Mouse (Mus musculus) kidney, embryonic 16.5 days (tissue): ENCODE measurements at regions not wholly inside any gene's neighbourhood (a gene's known extent, or its start where the extent isn't known, plus 50 kb on each side); places are given as distances from the start of the nearest gene placed in this dataset.

Experiments used
- ATAC-seq: fragments of 200-750 bp; cut with Nextera tagmentation; 2 replicates; pipeline ENCODE4 v1.8.0; 2017; ENCODE audit warnings: moderate TSS enrichment; ENCODE audit not compliant: low FRiP score, low TSS enrichment
- H3K27ac ChIP-seq: fragments of 300-500 bp; sonication (generic); 2 replicates; pipeline ENCODE4 v1.5.1; 2014; ENCODE audit warnings: low read length
- H3K27me3 ChIP-seq: fragments of 300-500 bp; sonication (generic); 2 replicates; pipeline ENCODE4 v1.6.1; 2014; ENCODE audit warnings: low read length, control low read depth, mixed read lengths; ENCODE audit not compliant: insufficient read depth
- H3K36me3 ChIP-seq: fragments of 300-500 bp; sonication (generic); 2 replicates; pipeline ENCODE4 v1.6.1; 2014; ENCODE audit warnings: low read length, control low read depth, mixed read lengths; ENCODE audit not compliant: insufficient read depth
- H3K4me1 ChIP-seq: fragments of 300-500 bp; sonication (generic); 2 replicates; pipeline ENCODE4 v1.6.1; 2014; ENCODE audit warnings: low read length, control low read depth, mixed read lengths; ENCODE audit not compliant: insufficient read depth
- H3K4me2 ChIP-seq: fragments of 300-500 bp; sonication (generic); replicated peaks from 2 replicates; pipeline ENCODE4 v1.6.1; 2014; ENCODE audit warnings: low read depth, low read length
- H3K4me3 ChIP-seq: fragments of 300-500 bp; sonication (generic); 2 replicates; pipeline ENCODE4 v1.5.1; 2014; ENCODE audit warnings: mild to moderate bottlenecking, low read length
- H3K9ac ChIP-seq: fragments of 300-500 bp; sonication (generic); replicated peaks from 2 replicates; pipeline ENCODE4 v1.6.1; 2014; ENCODE audit warnings: low read length
- H3K9me3 ChIP-seq: fragments of 300-500 bp; sonication (generic); 2 replicates; pipeline ENCODE4 v1.6.1; 2016; ENCODE audit warnings: low read length, control low read depth
- WGBS: fragments of 180-500 bp; shearing (Covaris S2); extraction: QIAGEN DNeasy Blood & Tissue Kit; methylation state at CpG from one replicate; pipeline ENCODE4 v1.1.7; 2014; 5-methylcytosine and 5-hydroxymethylcytosine counted together

DNA sequence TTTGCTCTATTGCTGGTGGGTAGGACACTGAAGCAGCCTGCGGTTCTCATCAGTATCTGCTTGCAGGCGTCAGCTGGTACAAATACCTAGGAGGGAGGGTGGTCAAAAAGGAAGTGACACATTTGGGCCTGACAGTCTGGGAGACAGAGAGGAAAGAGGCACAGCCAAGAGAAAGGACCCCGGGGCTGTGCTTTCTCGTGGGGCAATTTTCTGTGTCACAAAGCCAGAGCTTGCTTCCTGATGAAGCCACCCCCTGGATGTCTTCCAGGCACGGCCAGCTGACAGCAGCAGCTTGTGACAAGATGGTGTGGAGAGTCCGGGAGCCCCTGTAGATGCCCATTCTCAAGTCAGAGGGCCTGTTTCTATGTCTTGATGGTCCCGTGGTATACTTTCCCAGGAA, 1181.8 kb upstream of the A1bg start:
- 56% methylated on average over 7 of the region's 7 CpGs for WGBS

DNA sequence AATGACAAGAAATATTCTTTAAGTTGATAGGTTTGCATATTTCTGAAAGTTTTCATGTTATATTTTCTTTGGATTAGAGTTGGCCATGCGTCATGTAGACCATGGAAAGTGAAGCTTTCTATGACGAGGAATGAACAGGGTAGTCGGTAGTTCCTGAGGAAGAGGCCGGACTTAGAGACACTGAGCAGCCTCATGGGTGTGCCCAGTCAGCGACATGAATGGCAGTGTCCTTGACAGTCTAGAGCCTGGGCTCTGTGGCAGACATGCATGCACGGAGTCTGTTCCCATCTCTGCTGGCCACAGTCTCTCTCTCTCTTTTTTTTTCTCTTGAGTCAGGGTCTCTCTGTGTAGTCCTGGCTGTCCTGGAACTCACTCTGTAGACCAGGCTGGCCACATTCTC, 1176.9 kb upstream of the A1bg start:
- H3K9ac ChIP-seq: no peak overlapping the region
- no peak for ATAC-seq

More for the DNA sequence above, 1181.8 kb upstream of the A1bg start:
- Histone ChIP-seq H3K4me1 (peaks cover 26% of the 10 kb centered on the region), H3K9ac (no peak overlapping the region), H3K36me3 (0 out of 2 replicates have a peak, but pooled peaks cover 4% of the 10 kb centered on the region), H3K9me3 (peaks cover 8% of the 10 kb centered on the region; the same call in 1 of the 2 replicates), H3K4me2 (no peak overlapping the region), H3K27ac (no peak overlapping the region), H3K27me3 (no peaks in the 10 kb centered on the region), H3K4me3 (no peak overlapping the region)
- ATAC-seq: no peak

DNA sequence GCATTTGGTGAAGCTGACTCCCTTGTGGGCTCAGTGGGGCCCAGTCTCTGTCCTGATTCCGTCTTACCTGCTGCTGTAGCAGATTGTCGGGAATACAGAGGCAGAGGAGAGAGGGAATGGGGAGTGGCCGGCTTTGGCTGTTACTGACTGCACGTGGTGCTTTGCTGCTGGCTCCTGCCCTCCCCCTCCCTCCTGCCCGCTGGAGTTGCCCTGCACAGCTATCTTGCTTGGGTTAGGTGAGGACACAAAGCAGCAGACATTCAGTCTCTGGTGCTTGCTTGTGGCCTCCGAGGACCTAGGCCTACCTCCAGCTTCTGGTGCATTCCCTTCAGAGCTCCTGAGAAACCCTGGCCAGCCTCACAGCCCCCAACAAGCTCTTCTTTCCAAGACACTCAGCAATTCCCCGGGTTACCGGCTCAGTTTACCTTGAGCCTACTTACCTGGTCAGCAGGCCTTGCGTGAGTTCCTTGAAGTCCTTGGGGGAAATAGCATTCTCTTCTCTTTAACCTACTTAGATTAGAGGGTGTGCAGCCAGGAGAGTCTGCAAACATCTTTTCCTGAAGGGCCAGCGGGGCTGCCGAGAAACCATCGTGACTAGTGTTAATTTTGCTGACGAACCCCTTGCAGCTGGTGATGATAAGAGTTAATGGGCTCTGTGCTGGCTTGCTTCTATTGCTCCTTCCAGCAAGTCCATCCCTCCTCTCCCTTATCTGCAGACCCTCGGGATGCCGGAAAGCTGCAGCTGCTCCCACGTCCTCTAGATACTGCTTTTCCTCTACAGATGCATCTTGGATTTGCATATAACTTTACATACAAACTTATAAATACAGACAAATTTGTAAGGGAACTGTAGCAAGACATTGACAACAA, 1176.2 kb upstream of the A1bg start:
- H3K27ac ChIP-seq: no peak overlapping the region
- WGBS: 58% methylated on average over 16 of the region's 16 CpGs
- no peaks in the 10 kb centered on the region for H3K27me3 ChIP-seq
- no peak overlapping the region for H3K4me3 ChIP-seq
- no peak overlapping the region for H3K9ac ChIP-seq
- no peak overlapping the region for H3K4me2 ChIP-seq
- peaks cover 8% of the 10 kb centered on the region; the same call in 1 of the 2 replicates for H3K9me3 ChIP-seq
- 0 out of 2 replicates have a peak, but pooled peaks cover 8% of the 10 kb centered on the region for H3K4me1 ChIP-seq
- ATAC-seq: no peak; the same call in 1 of the 2 replicates
- 0 out of 2 replicates have a peak, but pooled peaks cover 4% of the 10 kb centered on the region for H3K36me3 ChIP-seq

More for the DNA sequence above, 1176.9 kb upstream of the A1bg start:
- H3K4me3 ChIP-seq: no peak overlapping the region
- H3K27me3 ChIP-seq: no peaks in the 10 kb centered on the region
- 0 out of 2 replicates have a peak, but pooled peaks cover 4% of the 10 kb centered on the region for H3K36me3 ChIP-seq
- no peak overlapping the region for H3K27ac ChIP-seq
- 0 out of 2 replicates have a peak, but pooled peaks cover 11% of the 10 kb centered on the region for H3K4me1 ChIP-seq
- 93% methylated on average over 6 of the region's 6 CpGs for WGBS
- H3K9me3 ChIP-seq: peaks cover 8% of the 10 kb centered on the region; the same call in 1 of the 2 replicates
- H3K4me2 ChIP-seq: no peak overlapping the region

DNA sequence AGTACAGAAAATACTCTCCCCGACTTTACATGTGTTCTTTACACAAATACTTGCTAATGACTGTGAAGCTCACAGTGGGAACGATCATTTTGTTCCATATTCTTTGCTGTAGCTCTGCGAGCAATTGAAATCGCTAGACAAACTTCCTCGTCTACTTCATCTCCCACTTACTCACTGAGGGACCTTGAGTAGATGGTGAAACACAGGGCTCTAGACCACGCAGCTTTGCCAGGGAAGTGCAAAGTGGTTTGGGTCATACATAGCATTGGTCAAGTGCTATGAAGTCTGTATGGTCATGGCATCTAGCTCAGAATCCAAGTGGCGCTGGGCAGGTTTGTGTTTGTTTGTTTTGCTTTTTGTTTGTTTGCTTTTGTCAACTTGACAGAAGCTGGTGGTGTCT, 1174.0 kb upstream of the A1bg start:
- Histone ChIP-seq H3K9ac (no peak overlapping the region), H3K36me3 (no peaks in the 10 kb centered on the region), H3K9me3 (no peaks in the 10 kb centered on the region), H3K4me3 (no peak overlapping the region), H3K27ac (no peak overlapping the region), H3K4me1 (peaks cover 28% of the 10 kb centered on the region), H3K27me3 (no peaks in the 10 kb centered on the region), H3K4me2 (no peak overlapping the region)
- WGBS: 90% methylated on average over 7 of the region's 7 CpGs
- no peak for ATAC-seq

DNA sequence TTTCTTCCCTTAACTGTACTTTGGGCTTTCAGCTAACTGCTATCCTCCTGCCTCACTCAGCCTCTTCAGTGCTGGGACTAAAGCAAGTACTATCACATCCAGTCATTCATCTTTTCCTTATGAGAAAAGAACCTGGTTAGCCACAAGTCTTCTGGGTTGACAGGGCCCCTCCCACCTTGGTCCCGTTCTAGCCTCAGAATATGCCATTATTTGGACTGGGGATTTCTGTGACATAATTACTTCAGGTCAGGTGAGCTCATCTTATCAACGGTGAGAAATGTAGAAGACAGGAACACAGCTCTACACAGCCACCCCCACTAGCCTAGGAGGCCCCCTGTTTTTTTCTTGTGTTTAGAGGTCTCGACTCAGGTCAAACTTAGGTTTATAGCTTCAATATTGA, 1172.4 kb upstream of the A1bg start:
- H3K9me3 ChIP-seq: no peaks in the 10 kb centered on the region
- no peak for ATAC-seq
- H3K4me1 ChIP-seq: peaks cover 28% of the 10 kb centered on the region
- H3K27ac ChIP-seq: no peak overlapping the region
- H3K27me3 ChIP-seq: no peaks in the 10 kb centered on the region
- H3K36me3 ChIP-seq: no peaks in the 10 kb centered on the region
- H3K4me3 ChIP-seq: no peak overlapping the region
- no peak overlapping the region for H3K9ac ChIP-seq
- no peak overlapping the region for H3K4me2 ChIP-seq
- WGBS: 82% methylated on average over 3 of the region's 3 CpGs

DNA sequence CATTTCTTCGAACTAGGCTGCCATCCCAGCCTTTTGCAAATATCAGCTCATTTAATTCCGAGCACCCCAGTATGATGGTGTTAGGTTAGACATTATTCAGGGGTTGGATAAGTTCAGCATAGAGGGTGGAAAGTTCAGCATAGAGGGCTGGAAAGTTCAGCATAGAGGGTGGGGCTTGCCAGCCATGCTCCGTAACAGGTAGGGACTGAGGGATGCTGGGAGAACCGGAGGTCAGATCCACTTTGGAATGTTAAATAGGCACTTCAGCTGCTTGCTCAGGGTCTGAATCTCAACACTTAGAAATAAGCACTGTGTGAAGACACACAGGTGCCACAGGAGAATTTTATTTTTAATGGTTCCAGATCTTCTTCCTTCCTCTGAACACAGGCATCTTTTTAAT, 1170.9 kb upstream of the A1bg start:
- H3K4me1 ChIP-seq: peaks cover 23% of the 10 kb centered on the region
- no peak overlapping the region for H3K4me2 ChIP-seq
- H3K27ac ChIP-seq: no peak overlapping the region
- H3K27me3 ChIP-seq: no peaks in the 10 kb centered on the region
- no peak for ATAC-seq
- H3K36me3 ChIP-seq: no peaks in the 10 kb centered on the region
- H3K9me3 ChIP-seq: no peaks in the 10 kb centered on the region
- no peak overlapping the region for H3K9ac ChIP-seq
- no peak overlapping the region for H3K4me3 ChIP-seq
- WGBS: 70% methylated on average over 4 of the region's 4 CpGs

DNA sequence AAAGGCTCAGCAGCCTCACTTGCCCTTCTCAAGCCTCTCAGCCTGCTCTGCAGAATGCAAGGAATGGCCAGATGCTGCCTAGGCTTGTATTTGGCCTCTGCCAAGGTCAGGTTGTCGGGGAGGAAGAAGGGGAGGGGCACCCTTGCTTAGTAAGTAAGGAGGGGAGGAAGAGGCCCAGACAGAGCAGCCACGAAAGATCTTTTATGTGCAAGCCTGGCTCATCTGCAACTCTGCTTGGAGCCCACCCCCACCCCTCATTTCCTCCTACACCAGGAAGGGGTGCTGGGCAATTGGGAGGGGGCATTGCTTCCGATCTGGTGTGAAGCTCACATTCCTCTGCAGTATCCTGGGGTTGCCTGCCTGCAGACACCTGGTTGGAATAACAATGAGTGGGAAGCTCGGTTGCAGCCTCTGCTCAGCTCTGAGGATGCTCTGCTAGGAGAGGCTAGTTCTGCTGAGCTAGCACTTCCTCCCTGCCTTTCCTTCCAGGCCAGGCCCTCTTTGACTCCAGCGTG, 1169.9 kb upstream of the A1bg start:
- H3K4me1 ChIP-seq: peaks cover 20% of the 10 kb centered on the region
- no peaks in the 10 kb centered on the region for H3K27me3 ChIP-seq
- H3K9ac ChIP-seq: no peak overlapping the region
- WGBS: 8% methylated on average over 5 of the region's 5 CpGs
- H3K4me2 ChIP-seq: no peak overlapping the region
- peak; percentile 83 for ATAC-seq
- peak overlapping the region; percentile 11; the same call in 1 of the 2 replicates for H3K27ac ChIP-seq
- no peak overlapping the region for H3K4me3 ChIP-seq
- H3K36me3 ChIP-seq: no peaks in the 10 kb centered on the region
- no peaks in the 10 kb centered on the region for H3K9me3 ChIP-seq

DNA sequence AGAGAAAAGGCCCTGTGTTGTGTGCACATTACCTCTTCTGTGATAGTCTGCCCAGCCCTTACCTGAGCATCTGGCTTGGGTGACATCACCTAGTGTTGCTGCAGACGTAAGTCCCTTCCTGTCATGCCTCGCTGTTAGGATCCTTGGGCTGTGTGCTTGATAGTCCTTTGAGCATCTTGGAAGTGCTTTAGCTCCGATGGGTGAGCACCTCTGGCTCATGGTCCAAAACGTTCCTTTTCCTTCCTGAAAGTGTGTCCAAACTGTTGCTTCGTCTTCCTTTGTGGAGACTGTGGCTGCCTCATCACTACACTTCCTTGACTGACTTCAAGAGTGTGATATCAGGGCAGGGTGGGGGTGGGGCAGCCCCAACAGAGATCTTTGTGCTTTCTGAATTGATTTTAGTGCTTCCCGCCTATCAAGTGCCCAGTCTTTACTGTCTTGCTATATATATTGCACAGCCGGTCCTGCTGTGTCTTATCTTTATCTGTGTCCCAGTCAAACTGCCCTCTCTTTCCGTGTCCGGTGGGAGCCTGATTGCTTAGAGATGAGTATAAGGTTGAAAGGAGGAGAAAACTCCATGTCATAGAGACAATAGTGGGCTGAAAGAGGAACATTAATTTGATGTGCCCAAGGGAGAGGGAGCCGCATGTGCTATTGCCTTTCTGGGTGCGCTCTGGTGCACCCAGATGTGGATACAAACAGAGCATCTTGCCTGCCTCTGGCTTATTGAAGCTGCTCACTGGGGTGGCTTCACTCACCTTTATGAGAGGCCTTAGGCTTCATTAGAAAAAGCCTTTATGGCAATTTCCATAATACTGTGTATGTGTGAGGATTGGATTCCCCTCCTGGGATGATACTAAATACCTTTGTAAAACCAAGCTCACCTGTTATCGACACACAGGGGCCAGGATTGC, 1169.2 kb upstream of the A1bg start:
- H3K9ac ChIP-seq: no peak overlapping the region
- 58% methylated on average over 12 of the region's 12 CpGs for WGBS
- no peak overlapping the region for H3K4me3 ChIP-seq
- H3K4me2 ChIP-seq: no peak overlapping the region
- H3K27me3 ChIP-seq: no peaks in the 10 kb centered on the region
- H3K27ac ChIP-seq: peak overlapping the region; percentile 11; the same call in 1 of the 2 replicates
- no peaks in the 10 kb centered on the region for H3K36me3 ChIP-seq
- H3K4me1 ChIP-seq: peaks cover 20% of the 10 kb centered on the region
- no peak for ATAC-seq
- H3K9me3 ChIP-seq: no peaks in the 10 kb centered on the region

DNA sequence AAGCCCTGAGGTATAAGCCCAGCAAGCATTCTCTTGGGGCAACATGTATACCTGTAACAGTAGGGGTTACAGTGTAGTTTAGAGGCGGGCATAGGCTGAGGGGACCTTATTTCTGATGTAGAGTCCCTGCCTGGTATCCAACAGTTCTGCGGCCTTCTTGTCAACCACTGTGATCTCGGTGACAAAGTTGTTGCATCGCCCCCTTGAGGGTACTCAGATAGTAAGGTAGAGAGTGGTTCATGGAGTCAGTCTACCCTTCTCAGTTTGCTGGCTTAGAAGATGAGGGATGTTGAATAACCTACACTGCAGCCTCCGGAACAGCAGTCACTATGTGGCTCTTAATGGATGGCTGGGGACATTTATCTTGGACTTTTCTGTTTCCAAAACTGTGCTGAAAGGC, 1168.3 kb upstream of the A1bg start:
- H3K36me3 ChIP-seq: no peaks in the 10 kb centered on the region
- no peak overlapping the region for H3K4me2 ChIP-seq
- H3K27ac ChIP-seq: no peak overlapping the region
- 95% methylated on average over 5 of the region's 5 CpGs for WGBS
- ATAC-seq: no peak
- H3K4me3 ChIP-seq: no peak overlapping the region
- no peaks in the 10 kb centered on the region for H3K9me3 ChIP-seq
- H3K4me1 ChIP-seq: peaks cover 20% of the 10 kb centered on the region
- no peaks in the 10 kb centered on the region for H3K27me3 ChIP-seq
- H3K9ac ChIP-seq: no peak overlapping the region
